Mouse (Mus musculus) liver, postnatal 0 days (tissue): ENCODE measurements around the gene Ptpre.

Experiments
- CTCF ChIP-seq: sonication (generic); IDR thresholded peaks from 2 replicates; pipeline ENCODE4 v1.5.1; 2016; ENCODE audit warnings: antibody characterized with exemption, low read depth
- EP300 ChIP-seq: IDR thresholded peaks from 2 replicates; pipeline ENCODE4 v1.6.1; 2016; ENCODE audit warnings: antibody characterized with exemption, low read depth, mild to moderate bottlenecking

GRCm38 (mm10) chr7:135723672-135724341, 186.5 kb downstream of the Ptpre start:
- no peak for TF ChIP-seq EP300
- TF ChIP-seq CTCF = no peak
